Mouse (Mus musculus): Measurements from ENCODE around the gene Rps21.
"Not testable (repeated sequence)": the region's sequence is repeated elsewhere in the genome, so short reads cannot be mapped to it uniquely, and the experiment has no call there.

The Rps21 gene

DNA sequence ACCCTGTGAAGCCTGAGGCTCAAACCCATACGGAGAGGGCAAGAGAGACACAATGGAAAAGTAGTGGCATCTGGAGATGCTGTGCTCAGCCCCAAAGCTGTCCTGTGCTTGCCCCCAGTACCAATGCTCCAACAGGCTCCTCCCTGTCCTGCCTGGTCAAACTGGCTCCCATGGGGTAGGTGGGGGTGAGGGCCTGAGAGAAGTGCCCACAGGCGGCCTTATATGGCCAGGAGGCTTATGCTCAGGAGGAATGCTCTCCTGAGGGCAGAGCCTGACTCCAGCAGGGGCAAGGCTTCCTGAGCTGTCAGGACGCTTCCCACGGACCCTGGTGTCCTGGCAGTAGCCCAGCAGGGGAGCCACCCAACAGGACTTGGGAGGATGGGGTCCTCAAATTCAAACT lies 26.7 kb upstream of the Rps21 start:
- DNase-seq, result no peak

DNA sequence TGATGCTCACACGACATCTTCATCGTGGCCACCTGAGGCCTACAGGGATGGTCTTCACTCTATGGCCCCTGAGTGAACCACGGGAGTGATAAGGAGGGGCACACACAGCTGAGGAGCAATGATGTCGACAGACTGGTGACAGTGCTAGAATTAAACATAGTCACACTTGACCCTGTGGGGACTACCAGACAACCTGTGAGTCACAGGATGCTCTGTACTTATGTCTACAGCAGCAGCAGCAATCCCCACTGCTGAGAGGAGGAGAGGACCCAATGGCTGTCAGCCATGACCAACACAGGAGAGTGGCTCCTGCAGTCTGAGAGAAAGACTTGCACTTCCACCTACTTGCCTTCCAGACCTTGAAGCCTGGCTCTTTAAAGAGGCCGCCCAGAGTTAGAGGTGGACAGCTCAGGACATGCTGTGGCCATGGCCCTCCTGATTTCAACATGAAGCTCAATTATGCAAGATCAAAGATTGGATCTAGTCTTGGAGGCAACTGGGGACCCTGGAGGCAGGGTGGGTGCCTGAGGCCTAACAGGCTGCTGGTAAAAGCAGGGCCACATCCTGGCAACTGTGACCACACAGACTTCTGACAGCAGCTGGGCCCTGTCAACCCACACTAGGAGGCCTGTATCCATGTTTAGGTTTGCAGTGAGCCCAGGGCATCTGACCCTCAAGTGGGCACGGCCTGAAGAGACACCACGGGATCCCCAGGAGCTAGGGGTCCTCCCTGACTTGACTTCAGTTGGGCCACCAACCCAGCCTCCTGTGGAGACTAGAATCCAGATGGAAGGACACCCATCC lies 23.9 kb upstream of the Rps21 start:
- DNase-seq, result no peak

DNA sequence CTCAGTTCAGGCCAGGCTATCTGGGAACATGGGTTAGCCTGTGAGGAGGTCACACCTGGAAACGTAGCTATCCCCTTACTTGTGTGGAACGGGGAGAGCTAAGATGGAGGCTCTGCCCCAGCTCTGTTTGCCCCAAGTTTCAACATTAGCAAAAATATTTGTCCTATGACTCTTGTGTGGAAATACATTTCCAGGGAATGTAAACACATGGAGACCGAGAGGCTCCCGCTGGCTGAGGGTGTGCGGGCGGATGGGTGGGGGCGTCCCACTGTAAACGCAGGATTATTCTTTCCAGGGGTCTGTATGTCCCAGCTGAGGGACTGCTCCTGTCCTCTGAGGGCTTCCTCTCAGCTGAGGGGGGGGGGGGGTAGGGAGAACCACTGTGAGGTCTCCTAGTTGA lies 22.8 kb upstream of the Rps21 start:
- DNase-seq, result no peak

DNA sequence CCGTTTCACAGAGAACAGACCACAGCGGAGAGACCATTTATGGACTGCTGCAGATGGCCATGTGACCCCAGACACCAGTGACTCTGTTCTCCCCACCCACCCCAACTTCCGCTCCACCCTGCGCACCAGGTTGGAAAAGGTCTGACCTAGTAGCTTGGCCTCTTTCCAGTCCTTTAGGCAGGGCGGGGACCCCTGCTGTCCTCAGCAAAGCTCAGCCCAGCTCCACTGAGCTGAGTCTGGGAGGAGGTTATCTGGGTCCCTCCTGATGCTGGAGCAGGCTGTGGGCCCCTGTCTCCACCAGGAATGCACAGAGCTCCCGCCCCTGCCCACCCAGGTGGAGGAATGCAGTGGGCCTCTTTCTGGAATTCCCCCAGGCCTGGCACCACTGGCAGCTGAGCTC lies 22.2 kb upstream of the Rps21 start:
- DNase-seq, result no peak

DNA sequence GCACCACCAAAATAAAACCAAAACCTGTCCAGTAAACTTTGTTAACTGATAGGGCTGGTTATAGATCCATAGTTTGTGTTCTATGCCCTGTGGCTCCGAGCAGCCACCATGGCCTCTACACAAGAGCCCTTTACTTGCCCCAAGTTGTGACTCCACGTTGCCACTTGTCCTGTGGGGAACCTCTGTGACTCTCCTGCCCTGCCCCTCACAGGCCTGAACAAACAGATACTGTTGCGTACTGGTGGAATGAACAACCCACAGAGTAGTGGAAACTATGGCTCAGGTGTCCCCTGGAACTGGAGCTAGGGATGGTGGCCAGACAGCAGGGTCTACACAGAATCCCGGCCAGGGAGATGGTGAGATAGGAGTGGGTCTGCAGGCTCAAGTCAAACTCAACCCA lies 21.4 kb upstream of the Rps21 start:
- DNase-seq, result no peak

DNA sequence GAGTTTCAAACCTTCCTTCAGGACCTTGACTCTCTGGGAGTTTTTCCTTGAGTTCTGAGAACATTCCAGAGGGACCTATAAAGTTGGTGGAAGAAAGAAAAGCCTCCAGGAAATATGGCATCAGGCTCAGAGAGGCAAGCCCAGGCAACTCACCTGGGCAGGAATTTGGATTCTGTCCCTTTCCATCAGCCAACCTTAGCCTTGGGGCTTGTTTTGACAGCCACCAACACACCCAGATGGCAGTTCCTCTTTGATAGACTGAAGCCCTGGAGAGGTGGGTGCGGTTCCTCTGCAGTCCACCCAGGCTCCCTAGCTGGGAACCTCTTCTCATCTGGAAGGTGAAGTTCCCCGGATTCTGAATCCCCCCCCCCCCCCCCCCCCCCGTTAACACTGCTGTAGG lies 20.7 kb upstream of the Rps21 start:
- no peak for DNase-seq

DNA sequence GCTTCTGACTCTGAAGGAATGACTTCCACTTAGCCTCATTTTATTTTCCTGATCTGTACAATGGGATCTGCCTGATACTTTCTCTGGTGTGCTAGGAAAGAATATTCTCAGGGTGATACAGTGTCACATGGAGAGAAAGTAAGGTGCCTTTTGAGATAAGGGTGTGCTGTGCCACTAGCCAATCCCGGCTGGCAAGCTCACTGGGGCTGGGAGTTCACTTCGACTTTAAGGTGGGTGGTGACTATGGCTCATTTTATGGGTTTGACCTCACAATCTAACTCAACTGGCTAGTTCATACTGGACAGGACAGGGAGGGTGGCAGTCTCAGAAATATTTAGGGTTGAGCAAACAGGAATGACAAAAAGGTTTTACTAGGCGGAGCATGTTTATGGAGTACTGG lies 20.2 kb upstream of the Rps21 start:
- no peak for DNase-seq

DNA sequence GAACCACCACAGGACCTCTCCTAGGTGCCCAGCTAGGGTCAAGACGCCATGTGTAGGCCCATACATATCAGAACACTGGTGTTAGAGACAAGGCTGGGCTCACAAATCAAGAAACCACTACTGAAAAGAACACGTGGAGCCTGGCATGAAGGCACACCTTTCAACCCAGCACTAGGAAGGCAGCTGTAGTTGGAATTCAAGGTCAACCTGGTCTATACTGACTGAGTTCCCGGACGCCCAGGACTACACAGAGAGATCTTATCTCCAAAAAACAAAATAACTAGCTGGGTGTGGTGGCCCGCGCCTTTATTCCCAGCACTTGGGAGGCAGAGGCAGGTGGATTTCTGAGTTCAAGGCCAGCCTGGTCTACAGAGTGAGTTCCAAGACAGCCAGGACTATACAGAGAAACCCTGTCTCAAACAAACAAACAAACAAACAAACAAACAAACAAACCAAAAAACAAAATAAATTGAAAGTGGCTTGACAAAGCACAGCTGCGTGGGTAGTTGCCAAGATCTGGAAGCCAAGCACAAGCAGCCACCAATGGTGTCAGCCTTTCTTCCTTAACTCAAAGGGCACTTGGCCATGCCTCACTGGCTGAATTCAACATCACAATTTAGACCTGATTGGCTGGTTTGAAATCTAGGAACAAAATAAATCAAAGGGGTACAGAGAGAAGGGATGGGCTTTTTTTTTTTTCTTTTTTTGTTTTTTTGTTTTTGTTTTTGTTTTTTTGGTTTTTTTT lies 19.4 kb upstream of the Rps21 start:
- DNase-seq, result no peak

DNA sequence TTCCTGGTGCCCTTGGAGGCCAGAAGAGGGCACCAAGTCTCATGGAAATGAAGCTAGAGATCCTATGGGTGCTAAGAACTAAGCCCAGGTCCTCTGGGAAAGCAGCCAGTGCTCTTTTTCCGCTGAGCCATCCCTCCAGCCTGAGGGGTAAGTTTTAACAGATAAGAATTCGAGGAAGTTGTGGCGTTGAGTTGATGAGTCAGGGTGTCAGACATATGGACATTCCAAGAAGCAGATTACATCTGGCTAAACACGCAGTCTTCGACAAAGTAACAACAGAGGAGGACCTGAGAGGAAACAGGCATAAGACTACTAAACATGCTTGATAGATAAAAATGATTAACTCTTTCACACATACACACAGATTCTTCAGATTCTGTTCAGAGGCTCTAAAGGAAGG lies 18.6 kb upstream of the Rps21 start:
- no peak for DNase-seq

DNA sequence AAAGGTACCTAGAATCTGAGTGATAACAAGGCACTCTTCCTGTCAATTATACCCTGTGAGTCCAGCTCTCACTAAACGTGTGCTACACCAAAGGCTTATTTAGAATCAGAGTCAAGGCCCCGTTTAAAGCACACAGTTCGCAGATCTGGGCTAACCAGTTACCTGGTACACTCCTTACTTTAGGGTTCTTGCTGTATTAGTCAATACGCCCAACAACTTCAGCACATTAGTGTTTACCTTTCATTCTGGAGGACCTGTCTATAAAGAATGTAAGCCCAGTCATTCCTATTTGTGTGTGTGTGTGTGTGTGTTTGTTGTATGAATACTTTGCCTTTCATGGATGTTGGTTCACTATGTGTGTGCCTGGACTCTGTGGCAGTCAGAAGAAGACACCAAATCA lies 14.1 kb upstream of the Rps21 start:
- DNase-seq, result no peak

DNA sequence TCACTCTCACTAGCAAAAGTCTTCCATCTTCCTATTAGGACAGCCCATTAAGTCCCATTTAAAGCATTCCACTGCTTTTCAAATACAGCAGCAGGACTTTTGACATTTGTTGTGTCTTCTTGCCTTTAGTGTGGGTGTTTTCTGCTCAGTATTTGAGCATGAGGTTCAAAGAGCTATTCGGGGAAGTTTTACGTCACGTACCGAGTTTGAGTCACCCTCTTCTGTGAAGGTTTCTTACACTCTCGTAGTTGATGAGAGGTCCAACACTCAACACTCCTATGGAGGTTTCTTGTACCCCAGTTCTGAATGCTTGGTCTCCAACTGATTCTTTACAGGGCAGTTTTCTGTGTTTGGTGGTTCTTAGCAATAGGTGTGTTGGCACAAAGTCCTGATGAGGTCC lies 9.3 kb upstream of the Rps21 start:
- DNase-seq, result no peak

DNA sequence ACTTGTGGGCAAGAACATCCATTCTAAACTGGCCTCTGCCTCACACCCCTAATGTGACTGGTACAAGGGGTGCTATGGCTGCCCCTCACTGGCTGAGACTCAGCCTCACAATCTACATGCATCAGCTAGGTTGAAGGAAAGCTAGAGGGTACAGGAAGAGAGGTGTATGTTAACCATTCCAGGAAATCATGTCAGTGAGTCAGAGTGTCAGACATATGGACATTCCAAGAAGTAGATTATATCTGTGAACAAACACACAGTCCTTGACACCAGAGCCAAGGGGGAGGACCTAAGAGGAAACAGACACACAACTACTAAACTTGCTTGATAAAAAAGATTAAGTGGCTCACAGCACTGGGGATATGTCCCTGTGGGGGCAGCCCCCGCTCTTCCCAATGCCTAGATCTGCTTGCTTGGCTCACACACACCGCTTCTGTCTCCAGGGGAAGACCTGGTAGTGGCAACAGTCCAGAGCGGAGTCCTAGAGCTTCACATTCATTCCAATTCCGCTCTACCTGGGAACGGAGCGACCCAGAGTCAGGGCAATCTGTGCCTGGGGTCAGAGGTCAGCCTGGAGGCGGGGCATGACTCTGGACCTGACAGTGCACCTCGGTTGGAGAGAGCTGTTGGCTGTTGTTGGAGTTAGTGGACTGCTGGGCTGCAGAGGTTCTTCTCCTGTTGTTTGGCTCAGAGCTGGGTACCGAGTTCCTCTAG lies 8.1 kb upstream of the Rps21 start:
- DNase-seq, result no peak

DNA sequence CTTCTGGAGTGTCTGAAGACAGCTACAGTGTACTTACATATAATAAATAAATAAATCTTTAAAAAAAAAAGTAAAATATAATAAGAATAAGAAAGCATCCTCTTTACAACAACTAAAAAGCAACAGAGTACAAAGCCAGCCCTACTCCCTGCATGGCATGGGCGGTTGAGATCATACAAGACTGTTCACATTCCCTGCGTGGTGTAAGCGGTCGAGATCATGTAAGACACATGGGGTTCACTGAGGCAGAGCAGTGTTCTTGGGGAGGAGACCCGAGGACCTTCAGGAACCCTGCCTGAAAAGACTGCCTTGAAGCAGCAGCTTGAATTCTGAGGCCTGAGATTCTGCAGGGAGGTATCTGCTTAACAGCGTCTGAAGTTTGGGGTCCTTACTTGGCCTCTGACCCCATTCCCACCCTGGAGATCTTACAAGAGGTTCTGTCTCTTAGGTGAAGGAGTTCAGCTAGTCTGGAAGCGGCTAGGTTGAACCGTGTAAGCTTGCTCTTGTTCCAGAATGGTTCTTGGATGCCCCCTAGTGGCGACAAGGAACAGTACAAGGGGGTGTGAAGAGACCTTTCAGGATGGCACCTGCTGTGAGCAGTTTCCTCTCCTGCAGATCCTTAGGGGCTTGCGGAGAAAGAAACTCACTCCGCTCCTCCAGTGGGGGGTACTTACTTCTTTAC lies 6.1 kb upstream of the Rps21 start:
- DNase-seq, result peak; percentile 88 to 89

DNA sequence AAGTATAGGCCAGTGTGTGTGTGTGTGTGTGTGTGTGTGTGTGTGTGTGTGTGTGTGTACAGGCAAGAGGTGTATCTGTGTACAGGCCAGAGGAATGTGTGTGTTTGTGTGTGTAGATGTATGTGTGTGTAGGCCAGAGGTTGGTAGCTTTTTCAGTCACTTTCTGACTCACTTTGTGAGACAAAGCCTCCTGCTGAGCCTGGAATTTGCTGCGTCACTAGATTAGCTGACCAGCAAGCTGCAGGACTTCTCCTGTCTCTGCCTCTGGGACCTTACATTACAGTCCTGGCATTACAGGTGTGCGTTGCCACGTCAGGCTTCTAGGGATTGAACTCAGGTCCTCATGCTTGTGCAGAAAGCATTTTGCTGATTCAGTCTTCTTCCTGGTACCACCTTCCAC lies 5.3 kb upstream of the Rps21 start:
- no peak for DNase-seq

DNA sequence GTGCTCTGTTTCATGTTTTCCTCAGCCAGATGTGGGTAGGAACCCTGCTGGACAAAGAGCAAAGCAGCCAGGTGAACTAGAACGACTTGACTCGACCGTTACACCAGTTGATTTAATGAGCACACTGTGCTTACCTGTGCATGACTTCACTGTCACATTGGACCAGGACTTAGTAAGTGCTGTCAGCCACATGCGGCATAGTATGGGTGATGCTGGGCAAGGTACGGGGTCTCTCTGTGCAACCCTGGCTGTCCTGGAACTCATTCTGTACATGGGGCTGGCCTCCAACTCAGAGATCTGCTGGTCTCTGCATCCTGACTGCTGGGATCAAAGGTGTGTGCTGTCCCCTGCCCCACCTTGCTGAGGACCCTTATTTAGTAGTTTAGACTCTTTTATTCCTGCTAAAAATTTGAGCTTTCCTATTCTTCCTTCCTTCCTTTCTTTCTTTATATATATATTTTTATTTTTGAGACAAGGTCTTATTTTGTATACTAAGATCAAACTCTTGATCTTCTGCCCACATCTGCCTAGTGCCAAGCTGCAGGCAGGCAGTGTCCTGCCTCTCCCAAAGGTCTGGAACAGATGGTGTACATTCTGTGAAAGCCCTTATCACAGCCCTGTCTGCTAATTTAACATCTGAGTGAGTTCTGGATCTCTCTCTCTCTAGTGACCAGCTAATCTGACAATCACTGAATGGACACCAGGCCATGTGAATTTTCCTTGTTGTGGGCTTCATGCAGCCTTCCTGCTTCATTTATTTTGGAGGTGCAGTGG lies 2.6 kb upstream of the Rps21 start:
- no peak for DNase-seq

DNA sequence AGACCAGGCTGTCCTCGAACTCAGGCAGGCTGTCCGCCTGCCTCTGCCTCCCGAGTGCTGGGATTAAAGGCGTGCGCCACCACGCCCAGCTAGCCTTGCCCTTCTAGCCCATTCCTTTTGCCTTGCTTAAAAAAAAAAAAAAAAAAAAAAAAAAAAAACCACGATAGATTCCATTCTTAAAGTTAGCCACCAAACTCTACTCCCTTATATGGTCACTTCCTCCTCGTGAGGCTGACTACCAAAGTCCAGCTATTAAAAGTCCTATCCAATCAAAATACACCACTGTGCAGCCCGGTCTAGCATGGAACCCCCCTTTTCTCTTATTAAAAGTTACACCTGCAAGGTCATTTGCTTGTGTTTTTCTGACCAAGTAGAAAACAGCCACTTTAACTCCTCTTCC lies 1.5 kb upstream of the Rps21 start:
- no peak for DNase-seq

DNA sequence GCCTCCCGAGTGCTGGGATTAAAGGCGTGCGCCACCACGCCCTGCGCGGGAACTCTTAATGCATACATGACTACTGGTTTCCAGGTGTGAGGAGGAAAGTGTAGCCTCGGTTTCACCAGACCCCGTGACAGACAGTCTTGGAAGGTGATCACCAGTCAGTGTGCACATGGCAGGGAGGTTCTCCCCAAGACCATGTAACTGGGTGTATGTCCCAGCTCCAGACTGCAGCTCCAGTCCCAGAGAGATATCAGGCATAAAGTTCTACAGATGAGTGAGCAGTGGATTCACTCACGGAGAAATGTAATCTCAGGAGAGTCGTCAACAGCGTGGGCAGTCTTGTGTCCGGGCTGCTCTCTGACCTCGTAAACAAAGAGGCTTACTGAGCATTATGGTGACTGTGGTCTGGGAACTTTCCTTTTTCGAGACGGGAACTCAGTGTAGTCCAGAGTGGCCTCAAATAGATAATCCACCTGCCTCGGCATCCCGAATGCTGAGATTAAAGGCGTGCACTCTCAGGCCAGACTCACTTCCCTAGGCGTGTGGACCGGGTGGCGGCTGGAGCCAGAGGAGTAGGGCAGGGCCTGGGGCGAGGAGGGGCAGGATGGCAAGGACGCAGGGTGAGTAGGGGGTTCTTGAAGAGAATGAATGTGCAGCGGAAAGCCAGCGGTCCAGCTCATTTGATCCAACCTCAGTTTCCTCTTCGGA lies 729 bp upstream of the Rps21 start:
- no peak for DNase-seq

DNA sequence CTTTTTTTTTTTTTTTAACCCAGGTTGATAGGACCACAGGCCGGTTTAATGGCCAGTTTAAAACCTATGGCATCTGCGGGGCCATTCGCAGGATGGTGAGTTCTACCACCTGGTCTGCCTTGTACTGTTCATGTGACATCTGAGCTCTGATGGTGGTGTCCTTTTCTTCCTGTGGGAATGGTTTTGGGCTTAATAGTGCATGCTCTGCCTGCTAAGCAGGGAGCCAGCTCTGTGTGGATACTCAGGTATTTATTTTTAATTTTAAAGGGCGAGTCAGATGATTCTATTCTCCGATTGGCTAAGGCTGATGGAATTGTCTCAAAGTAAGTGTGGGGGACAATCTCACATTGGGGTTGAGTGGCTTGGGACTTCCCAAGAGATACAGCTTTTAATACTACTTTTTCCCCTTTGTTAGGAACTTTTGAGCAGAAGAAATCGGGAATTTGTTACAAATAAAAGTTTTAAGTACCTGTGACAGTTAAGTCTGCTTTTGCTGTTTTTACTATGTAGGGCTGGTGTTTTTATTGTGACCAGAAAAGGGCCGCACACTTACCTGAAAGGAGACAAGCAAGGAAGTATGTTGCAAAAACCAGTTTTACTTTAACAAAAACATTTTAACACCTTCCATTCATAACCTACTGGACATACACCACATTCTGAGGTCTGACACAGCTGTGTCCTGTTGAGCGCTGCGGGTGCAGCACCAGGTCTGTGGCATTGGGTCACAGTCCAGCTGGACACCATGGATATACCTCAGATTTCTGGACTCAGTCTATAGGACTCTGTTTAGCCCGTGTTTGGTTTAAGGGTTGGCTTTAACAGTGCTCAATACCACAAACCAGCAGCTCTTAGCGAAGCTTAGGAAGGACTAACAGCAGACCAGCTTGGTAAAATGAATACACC lies 1.0 kb downstream of the Rps21 start:
- DNase-seq, result no peak

DNA sequence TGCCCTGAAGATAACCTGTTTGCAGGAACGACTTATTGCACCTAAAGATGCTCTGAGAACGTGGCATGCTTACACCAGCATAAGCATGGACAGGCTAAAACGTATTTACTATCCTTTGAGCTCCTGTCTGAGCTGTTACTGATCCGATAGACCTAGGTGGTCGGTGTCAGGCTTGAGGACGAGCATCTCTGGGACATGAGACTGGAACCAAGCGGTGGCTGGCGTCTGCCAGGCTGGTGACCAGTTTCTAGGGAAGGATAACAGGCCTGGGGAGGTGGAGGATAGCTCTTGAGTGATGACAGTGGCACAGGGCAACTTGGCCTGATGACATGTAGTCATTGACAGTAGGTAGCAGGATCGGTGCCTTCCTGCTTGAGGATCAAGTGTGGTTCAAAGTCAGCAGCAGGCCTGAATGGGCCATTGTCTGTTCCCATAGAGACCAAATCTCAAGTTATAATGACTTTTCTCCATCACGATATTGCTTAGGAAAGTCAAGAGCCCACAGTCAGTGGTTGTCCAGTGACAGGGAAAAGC lies 1.8 kb downstream of the Rps21 start:
- not testable (repeated sequence) for DNase-seq

DNA sequence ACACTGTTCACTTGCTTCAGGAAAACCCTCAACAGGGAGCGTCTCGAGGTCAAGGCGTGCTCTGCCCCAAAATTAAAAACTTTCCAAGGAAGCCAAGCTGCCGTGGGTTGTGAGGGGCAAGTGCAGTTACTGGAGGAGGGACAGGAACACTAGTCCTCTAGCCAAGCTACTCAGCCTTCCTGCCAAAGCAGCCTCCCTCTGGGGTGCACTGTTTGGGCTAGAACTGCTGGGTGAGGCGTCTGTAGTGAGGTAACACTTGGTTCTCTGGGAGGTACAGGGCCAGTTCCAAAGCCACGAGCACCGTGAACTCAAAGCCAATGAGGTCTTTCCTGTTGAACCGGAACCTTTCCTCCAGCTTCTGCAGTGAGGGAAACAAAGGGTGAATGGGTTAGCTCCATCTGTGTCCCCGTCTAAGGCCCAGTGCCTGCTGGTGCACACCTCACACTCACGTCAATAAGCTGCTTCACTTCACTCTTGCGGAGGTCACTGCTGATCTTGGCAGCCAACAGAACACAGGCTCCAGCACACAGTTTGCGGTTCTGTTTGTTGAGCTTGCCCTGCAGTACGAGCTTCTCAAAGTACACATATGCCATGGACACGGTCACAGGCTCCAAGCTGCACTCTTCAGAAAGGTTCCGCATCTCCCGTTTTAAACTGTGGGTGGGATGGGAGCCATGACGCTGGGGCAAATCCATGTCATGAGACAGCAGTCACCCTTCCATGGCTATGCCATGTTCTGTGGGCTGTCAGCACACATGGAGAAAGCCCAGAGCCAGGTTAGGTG lies 2.8 kb downstream of the Rps21 start:
- DNase-seq, result not testable (repeated sequence)
